Mouse (Mus musculus) thymus, postnatal 25 days (tissue): ENCODE data around the gene Ptprk.
A peak's percentile ranks its signal among the peaks of the same experiment; 100 is the strongest.

Source experiments
- DNase-seq: peaks from one replicate; pipeline ENCODE4 v3.0.0; 2022

The Ptprk gene

DNA sequence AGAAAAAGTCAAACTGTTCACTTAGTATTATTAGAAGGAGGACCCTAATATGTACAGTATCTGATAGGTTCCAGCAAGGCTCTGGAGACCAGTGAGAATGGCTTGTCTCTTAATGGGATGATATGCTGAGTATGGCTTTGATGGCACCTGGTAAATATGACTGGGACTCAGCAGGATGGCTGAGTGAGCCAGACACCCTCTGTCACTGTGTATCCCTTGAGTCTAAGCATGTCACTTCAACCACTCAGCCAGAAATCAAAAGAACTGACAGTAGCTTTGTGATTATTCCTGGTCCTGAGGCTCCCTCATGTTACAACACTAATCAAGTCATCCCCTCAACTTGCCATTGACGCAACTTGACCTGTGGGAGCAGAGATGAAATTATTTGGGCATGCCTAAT is 383.4 kb downstream of the Ptprk start:
- no peak for DNase-seq

DNA sequence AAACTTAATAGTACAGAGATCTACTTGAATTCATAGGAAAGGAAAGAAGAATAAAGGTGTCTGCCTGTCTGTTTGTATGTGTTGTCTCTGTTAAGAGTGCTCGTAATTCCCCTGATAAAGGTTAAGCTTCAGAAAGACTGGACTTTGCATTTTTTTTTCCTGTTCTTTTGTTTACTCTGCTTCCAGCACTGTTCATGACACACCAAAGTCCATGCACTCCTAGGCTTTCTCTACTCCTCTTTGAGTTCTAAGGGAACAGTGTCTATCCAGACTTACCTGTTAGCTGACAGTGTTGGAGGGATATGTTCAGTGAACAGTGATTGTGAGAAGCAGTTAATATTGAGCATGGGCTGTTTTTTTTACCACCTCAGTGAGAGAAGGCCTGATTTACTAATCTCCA is 385.3 kb downstream of the Ptprk start:
- no peak for DNase-seq

DNA sequence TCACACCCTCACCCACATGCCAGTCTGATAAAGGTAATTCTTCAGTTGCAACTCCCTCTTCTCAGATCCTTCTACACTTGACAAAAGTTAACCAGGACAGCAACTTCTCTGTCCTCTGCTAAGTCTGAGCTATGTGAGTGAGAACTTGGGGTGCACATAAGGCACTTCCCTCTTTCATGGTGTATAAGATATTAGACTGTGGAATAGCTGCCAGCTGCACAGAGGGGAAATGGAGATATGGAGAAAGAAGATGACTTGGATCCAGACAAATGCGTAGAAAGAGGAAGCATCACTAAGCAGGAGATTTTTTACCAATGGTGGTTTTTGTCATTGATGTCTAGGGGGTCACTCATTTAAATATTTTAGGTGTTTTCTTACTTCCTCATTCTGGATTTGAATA is 389.1 kb downstream of the Ptprk start:
- no peak for DNase-seq

DNA sequence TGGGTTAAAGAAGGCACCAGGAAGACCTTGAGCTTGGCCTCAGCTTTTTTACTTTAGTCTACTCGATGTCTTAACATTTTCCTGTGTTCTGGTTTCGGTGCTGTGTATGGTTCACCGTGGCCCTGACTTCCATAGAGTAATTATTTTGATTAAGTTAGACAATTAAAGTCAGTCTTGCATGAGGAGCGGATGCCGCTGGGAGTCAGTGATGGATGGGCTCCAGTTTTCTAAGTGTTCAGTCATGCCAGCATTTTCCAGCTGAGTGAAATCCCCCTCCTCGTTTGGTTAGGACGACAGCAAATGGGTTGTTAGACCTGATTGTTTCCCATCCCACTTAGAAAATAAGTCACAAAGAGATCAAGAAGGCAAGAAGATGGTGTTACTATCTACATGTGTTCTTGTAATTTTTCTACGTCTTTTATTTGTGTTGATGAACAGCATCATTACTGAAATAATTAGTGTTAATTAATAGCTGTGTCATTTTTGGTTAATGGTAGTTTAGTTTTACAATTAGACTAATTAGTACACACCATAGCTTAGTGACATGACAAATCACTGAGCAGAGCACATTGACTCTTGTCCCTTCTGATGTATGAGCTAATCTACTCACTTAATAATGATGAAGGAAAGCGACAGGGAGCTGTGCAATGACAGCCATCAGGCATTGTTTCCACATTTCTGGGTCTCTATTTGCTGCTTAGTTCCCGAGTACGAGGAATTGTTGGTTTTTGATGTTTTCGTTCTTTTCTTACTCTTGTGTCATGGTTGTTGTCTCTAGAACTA is 390.3 kb downstream of the Ptprk start:
- DNase-seq, result no peak

DNA sequence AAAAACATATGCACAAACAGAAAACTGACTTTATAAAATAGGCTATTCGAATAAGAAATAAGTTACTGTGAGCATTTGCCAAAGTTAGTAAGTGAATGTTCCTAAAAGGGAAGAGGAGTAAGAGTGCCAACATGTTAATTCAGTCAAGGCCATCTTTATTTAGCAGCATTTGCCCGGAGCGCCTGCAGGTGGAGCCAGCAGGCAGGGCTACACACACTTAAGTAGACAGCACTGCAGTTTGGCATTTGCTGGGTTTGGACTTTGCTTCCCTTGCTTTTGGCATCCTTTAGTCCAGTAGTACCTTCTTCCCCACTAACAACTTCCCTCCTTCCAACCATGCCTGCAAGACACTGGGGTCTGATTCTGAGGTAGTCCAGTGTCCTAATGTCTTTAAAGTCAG is 411.0 kb downstream of the Ptprk start:
- peak; percentile 84 for DNase-seq

DNA sequence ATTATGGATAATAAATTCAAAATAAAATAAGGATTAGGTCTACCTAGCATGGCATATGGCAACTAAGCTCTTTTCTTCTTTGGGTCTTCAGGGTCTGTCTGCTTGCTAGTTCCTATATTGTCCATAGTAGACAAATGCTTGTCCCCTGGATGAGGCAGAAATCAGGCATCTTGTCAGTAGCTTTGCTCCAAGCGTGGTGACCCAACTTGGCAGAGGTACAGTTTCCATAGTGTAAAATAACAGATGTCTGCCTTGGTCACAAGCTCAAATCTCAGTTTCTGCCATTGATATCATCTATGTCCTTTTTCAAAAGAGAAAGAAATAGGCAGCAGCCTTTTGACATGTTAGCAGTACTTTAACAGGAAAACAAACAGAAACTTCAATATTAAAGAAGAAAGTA is 416.4 kb downstream of the Ptprk start:
- no peak for DNase-seq

DNA sequence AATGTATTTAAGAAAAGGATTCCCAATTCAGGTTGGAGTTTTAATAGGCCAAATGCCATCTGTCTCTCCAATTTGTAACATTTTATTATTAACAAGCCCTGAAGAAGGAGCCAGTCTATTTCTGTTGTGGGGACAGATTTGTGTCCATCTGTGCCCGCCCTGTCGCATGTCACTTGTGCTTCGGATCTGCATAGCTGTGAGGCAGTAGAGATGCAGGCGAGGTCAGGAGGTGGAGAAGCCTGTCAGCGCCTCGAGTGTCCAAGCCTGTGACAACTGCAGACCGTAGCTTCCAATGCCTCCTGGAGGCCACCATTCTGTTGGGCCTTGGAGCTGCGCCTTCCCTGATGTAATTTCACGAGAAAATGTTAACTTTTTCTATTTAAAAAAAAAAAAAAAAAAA is 417.6 kb downstream of the Ptprk start:
- DNase-seq, result no peak

DNA sequence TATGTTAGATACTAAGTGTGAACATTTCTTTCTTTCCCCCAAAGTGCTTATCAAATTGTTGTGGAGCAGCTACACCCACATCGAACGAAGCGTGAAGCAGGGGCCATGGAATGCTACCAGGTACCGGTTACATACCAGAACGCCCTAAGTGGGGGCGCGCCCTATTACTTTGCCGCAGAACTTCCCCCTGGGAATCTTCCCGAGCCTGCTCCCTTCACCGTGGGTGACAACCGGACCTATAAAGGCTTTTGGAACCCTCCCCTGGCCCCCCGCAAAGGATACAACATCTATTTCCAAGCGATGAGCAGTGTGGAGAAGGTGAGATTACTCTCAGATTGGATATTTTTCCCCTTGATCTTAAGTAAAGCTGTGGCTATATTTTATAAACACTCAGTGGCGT is 418.2 kb downstream of the Ptprk start:
- no peak for DNase-seq

DNA sequence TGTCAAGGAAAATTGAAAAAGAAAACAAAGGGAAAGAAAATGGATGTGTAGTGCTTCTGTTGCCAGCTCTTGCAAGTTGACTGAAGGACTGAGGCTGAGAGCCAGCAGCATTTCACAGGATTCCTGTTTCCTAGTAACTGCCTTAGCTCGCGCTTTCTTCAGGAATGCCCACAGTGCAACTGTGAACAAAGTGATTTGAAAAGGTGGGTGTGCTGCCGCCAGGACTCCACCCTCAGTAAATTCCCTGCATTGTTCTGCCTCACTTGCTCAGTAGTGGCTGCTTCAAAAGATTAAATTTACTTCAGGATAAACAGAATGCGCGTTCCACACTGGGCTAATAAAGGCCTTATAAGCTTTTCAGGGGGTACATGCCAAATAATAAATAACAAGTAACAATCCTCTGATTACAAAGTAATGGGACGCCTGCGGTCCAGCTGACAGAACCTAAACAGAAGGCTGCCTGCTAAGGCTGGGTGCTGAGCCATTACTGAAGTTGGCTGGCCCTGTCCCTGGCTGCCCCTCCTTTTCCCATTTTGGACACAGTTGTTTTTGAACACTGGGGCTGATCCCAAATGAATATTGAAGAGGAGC is 418.7 kb downstream of the Ptprk start:
- no peak for DNase-seq

DNA sequence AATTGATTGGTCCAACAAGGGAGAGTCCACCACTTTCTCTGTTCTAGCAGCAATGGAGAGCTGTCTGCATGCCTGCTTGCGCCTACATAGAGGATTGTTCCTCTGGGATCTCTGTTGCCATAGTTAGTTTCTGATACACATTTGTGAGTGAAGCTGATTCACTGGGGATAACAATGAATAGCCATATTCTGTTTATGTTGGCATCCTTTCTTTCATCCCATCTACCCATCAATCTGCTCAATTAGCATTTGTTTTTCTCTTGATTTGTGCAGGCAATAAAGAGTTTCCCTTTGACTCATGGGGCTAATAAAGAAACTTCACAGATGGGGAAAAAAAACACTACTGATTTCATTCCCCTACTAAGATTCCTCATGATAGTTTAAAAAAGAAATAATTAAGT is 423.2 kb downstream of the Ptprk start:
- no peak for DNase-seq

DNA sequence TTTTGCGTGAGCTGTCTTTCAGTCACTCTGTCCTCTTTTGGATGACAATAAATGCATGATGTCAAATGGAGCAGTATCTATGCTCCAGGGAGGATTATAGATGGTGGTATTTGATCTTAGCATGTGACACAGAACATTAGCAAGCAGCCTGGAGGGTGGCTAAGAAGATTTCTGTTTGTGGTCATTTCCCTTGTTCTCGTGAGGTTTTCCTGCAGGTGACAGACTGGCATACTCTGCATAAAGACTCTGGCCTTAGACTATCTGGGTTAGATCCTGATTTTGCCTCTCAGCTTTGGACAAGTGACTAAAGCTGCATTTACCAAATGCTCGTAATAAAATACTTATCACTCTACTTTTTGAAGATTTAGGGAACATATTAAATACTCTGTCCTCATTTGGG is 423.9 kb downstream of the Ptprk start:
- no peak for DNase-seq

DNA sequence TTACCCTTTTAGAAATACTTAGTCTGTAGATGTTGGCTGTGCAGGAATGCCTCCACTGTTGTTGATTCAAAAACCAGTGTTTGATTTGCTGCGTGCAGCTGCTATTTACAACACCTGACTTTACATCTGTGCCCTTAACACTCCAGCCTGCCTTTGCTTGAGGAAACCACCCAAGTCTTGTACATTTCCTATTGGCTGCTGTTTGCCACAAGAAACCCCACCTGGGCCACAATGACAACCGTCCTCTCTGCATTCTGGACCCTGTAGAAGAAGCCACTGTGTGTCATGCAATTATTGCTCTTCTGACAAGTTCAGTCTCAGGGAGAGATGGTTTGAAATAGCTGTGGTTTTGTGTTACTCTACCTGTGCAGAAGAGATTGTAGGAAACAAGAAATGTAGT is 439.0 kb downstream of the Ptprk start:
- DNase-seq, result peak; percentile 80

DNA sequence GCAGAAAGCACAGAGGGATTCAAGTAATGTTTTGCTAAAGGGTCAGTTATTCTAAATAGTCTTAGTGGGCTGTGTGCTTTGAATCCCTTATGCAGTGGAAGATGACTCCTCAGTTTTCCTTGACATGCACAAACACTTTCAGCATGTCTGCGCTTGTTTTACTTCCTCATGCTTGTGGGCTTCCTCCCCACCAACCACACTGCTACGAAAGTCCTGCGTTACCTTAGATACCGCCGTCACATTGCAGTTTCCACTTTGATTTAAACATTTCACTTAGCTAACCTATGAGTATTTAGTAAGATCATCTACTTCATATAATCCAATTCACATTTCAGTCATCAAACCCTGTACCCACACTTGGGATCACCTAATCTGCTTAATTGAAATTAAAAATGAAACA is 441.5 kb downstream of the Ptprk start:
- DNase-seq, result peak; percentile 60

DNA sequence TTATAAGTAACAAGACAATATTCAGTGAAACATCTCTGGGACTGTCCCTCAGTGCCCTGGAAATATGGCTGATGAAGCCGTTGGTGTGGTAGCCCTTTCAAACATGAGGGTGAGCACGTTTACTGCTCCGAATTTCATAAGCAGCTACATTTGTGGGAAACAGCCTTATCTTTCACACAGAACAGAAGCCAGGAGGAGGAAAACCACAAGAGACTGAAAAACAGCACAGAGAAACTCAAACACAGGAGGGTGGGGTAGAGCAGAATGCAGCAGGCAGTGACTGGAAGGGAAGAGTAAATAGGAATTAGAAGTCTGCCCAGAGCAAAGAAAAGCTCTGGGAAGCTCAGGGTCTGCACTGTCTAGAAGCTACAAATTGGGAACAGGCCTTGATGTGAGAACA is 443.7 kb downstream of the Ptprk start:
- peak; percentile 60 for DNase-seq

DNA sequence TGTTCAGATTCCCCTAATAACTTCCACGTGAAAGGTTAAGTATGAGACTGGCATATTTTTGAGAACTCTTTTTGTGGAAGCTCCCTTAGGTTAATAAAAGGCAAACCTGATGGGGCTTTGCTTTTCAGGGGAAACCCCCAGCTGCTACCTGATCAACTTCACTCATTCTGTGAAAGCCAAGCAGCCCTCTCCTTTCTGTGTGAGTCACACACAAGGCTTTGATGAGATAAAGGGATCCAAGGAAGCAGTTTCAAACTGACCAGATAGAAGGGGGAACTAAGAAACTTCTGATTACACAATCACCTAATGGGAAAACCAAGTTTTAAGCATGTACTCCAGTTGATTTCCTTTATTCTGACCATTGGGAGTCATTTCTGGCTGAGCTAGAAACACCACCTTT is 445.2 kb downstream of the Ptprk start:
- DNase-seq, result no peak

DNA sequence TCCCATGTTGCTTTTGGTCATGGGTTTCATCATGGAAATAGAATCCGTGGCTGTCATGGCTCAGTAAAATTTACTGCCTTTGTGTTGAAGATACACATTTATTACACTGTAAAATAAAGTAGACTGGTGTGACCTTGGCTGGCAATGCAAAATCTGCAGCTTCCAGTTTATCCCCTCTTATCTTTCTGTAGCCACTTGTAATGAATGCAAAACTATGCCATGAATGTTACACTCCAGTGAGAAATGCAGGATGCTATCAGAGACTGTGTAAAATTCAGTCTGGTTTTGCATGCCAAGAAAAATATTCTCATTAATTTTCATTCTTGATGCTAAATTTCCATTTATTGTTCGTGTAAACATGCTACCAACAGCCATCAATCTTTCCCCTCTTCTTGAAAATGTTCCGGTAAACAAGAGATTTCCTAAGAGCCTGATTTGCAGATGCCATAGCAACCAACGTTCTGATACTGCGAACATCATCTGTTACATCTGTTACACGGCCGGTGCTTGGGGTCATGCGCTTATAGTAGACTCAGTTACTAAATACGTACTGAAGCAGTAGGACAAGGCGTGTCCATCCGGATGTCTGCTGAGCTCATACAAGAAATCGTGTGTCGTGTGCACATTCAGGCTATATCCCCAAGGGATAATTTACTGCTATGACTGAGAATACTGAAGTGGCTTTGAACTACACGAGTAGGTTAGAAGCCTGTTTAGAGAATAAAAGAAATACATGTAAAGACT is 449.5 kb downstream of the Ptprk start:
- no peak for DNase-seq

DNA sequence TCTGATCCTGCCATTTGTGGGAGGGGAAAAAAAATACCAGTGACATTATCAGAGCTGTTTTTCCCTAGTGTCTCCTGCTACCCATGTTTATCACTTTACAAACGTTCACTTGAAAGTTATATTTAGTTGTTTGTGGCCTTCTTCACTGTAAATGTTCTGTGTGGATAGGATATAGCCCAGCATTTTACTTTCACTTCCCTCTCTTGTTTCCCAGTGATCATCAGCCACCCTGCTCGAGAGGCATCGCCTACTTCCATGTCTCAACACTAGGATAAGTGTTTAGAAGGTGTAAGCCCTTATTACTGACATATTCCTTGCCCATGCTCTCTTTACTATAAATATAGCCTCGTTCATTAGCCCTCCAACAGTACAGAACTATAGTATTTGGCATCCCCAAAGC is 466.0 kb downstream of the Ptprk start:
- no peak for DNase-seq

DNA sequence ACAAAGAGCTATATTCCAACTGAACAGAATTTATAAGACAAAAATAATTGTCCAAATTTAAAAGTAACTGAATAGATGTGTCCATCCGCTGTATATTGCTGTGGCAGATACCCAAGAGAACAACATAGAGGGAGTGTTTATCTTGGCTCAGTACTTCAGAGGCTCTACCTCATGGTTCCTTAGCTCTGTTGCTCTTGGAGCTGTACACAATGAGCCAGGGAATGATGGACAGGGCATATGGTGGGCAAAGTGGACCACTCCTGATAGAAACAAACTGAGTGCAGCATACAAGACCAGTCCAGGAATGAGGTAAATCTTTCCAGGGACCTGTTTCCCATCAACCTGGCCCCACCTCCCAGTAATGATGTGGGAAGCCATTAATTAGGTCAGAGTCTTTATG is 468.1 kb downstream of the Ptprk start:
- no peak for DNase-seq

DNA sequence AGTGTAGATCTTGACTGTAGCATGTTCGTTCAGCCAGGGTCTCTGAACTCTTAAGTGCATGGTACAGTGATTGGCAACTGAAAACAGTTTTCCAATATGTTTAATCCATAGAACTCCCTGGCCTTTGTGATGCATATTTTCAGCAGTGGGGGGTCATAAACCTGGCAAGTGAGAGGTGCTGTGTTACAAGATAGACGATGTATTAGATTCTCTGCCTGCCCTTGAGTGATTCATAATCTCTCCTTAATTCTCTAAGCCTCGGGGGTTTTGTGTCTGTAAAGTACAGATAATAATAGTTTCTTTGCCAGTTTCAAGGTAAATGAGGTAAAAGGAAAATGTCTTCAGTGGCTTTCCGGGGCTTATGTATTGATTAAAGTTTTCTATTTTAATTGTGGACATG is 475.9 kb downstream of the Ptprk start:
- no peak for DNase-seq

DNA sequence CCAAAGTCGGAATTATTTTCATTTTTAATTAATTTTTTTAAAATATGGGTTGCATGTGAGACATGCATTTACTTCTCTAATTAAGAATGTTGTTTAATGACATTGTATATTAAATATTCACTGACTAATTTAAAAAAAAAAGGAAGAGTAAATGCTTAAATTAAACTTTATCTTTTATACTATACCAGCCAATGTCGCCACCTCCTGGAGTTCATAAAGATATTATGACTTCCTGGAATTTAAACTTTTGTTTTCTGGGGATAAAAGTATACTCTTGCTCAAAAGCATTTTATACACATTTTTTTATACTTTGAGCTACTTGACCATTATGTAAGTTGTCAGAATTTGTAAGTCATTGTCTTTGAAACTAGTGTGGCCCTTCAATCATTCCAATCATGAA is 477.4 kb downstream of the Ptprk start:
- DNase-seq, result no peak

DNA sequence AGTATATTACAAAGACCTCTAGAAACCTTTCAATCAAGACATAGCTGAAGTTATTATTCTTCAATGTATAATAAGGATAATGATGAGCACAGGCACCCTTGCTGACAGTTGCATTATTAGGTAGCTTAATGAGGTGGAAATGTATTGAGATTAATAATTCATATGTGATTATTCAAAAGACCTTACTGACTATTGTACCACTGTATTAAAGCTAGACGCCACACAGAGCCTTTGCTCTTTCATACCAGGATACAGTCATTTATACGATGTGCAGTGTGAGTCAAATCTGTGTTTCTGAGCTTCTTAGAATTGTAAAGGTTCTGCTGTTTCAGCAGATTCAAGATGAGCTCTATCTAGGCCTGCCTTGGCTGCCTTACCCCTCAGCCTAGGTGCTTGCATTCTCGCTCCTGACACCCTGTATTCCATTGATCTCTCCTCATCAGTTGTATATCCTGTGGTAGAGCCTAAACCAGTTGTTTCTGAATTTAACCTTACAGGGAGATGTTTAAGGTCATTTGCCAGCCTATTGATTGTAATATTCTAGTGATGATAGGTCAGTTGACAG is 489.6 kb downstream of the Ptprk start:
- DNase-seq, result no peak

DNA sequence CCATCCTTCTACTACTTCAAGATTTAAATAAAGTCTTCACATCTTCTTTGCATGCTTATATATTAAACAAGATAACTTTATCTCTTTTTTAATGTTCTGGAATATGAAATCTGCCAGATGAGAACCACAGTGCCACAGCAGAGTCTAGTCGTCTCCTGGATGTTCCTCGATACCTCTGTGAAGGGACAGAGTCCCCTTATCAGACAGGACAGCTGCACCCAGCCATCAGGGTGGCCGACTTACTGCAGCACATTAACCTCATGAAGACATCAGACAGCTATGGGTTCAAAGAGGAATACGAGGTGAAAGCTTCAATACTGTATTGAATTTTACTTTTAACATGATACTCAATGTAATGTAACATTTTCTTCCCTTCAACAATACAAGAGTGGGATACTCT is 491.8 kb downstream of the Ptprk start:
- peak; percentile 42 for DNase-seq

DNA sequence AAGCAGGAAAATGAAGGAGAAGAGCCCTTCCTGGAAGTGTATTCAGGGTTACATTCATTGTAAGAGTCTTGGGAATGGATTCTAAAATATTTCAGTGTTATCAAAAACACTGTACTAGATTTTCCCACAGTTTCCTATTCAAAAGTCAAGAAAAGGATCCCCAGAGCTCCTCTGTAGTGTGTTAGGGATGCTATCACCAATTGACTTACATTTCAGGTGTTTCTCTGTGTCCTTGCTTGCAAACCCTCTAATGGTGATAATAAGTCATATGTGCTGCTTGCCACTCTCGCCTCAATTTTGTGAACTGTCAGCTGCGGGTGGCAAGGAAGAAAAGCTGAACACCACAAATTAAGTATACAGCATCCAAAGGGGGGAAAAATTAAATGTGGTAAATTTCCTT is 492.2 kb downstream of the Ptprk start:
- no peak for DNase-seq

DNA sequence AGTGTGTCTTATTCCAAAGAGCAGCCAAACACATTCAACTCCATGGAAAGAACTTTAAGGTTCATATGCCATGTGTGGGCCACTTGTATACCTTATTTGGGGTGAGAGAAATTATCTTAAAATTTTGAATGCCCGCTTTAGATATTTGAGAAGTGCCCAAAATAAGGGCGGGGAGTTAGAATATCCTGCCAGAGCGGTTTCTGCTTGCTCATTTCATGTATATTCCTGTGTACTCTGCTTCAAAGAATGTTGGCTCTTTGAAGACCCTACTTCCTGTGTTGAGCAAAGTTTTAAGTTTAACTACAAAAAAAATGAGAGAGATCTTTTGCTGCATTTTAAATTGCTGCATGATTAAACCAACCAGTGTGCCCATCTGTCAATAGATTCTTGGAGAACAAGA is 492.8 kb downstream of the Ptprk start:
- peak; percentile 57 for DNase-seq
